26 mouse cellular contexts compared by ENCODE assay signal in the genomic region with DNA sequence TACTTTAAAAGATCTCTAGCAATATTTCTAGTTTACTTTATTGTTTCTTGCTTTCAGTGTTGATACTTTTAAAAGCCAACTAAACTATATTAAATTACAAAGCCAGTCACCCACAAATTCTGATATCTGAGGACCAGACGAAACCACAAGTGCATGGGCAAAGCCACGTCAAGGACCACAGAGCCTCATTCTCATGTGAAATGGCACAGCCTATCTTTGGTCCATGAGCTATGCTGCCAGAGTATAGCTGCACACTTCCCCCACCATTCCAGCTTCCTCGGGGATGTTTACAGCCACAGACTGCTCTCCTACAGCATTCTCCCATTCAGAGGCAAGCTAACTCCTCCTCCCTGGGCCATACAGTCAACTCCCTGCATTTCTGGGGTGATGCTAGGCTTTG.
"Had no signal": no experiment of that assay in that cellular context is flagged by ENCODE, and none has a peak within 500 bp of the region (broad histone marks: within the 10 kb centered on the region; RNA-seq: fewer than 3 reads in every experiment).

No protein-coding gene starts in this region.

- H3K4me3 ChIP-seq: gastrocnemius, adult 2 months; heart, adult 2 months; heart, embryonic 13.5 days; heart, embryonic 15.5 days; hindbrain, embryonic 10.5 days; hindbrain, embryonic 12.5 days; layer of hippocampus, adult 2 months; left cerebral cortex, adult 2 months; limb, embryonic 10.5 days; limb, embryonic 12.5 days; liver, embryonic 13.5 days had no signal

- H3K9me3 ChIP-seq: heart, embryonic 15.5 days; hindbrain, embryonic 10.5 days; hindbrain, embryonic 12.5 days; limb, embryonic 10.5 days; limb, embryonic 12.5 days; liver, embryonic 13.5 days had no signal

- H3K36me3 ChIP-seq: heart, embryonic 15.5 days; hindbrain, embryonic 12.5 days had no signal

- H3K27ac ChIP-seq: gastrocnemius, adult 2 months; heart, adult 2 months; heart, embryonic 13.5 days; heart, embryonic 15.5 days; hindbrain, embryonic 10.5 days; hindbrain, embryonic 12.5 days; hindbrain, embryonic 14.5 days; layer of hippocampus, adult 2 months; left cerebral cortex, adult 2 months; limb, embryonic 10.5 days; limb, embryonic 12.5 days; liver, embryonic 13.5 days had no signal

- ATAC-seq: hindbrain, embryonic 16.5 days; intestine, embryonic 16.5 days had no signal

- H3K9ac ChIP-seq: heart, embryonic 13.5 days; heart, embryonic 15.5 days; hindbrain, embryonic 12.5 days; hindbrain, embryonic 14.5 days; limb, embryonic 12.5 days; liver, embryonic 13.5 days had no signal

- DNase-seq: gastrocnemius, adult 2 months; gastrocnemius, postnatal 10 days; gastrocnemius, postnatal 25 days; heart, adult 2 months; heart, postnatal 14 days; heart, postnatal 36 days; kidney, adult 18-20 months; kidney, adult 8-10 months; kidney, postnatal 10 days; kidney, postnatal 25 days; kidney, postnatal 4 days; liver; liver, embryonic 13.5 days had no signal

- H3K4me1 ChIP-seq: heart, embryonic 13.5 days; heart, embryonic 15.5 days; hindbrain, embryonic 10.5 days; hindbrain, embryonic 12.5 days; limb, embryonic 12.5 days; liver, embryonic 13.5 days had no signal

- H3K27me3 ChIP-seq: heart, embryonic 13.5 days; heart, embryonic 15.5 days; hindbrain, embryonic 12.5 days; limb, embryonic 12.5 days; liver, embryonic 13.5 days had no signal

- H3K4me2 ChIP-seq: heart, embryonic 11.5 days; heart, embryonic 13.5 days; heart, embryonic 15.5 days; hindbrain, embryonic 12.5 days; hindbrain, embryonic 14.5 days; limb, embryonic 12.5 days; liver, embryonic 11.5 days; liver, embryonic 13.5 days had no signal
